Mouse (Mus musculus) olfactory bulb, adult 2 months (tissue): ENCODE measurements around the gene Gm19935. TPM values are rescaled to one million over a fixed set of nuclear protein-coding genes. Genes with fewer than 3 reads are reported as not detected.

ENCODE experiments used
- H3K27ac ChIP-seq: fragments of 200-500 bp; 2 replicates; pipeline ENCODE4 v1.5.1; 2012; ENCODE audit warnings: low read depth, low read length; ENCODE audit not compliant: insufficient read depth
- H3K4me1 ChIP-seq: fragments of 200-500 bp; 2 replicates; pipeline ENCODE4 v1.6.1; 2012; ENCODE audit warnings: low read length; ENCODE audit not compliant: control insufficient read depth, insufficient read depth
- H3K4me3 ChIP-seq: fragments of 200-500 bp; 2 replicates; pipeline ENCODE4 v1.5.1; 2012; ENCODE audit warnings: mild to moderate bottlenecking, low read depth, low read length, moderate library complexity; ENCODE audit not compliant: insufficient read depth
- CTCF ChIP-seq: fragments of 200-500 bp; IDR thresholded peaks from 2 replicates; pipeline ENCODE4 v1.5.1; 2012; ENCODE audit warnings: low read depth, mild to moderate bottlenecking, low read length, moderate library complexity; ENCODE audit not compliant: insufficient read depth
- POLR2A ChIP-seq: fragments of 200-500 bp; IDR thresholded peaks from 2 replicates; pipeline ENCODE4 v1.6.1; 2012; ENCODE audit warnings: mild to moderate bottlenecking, low read depth, low read length, moderate library complexity; ENCODE audit not compliant: insufficient read depth
- WGBS: fragments of 180-500 bp; shearing (Covaris S2); methylation state at CpG from one replicate; pipeline ENCODE4 v1.1.7; 2018; 5-methylcytosine and 5-hydroxymethylcytosine counted together
- polyA plus RNA-seq: library from polyadenylated mRNA; stranded (reverse); fragments of >200 nt; gene quantifications from 2 replicates; pipeline ENCODE4 v1.2.4, GENCODE M21; 2012; ENCODE audit warnings: low replicate concordance; ENCODE audit not compliant: missing spikeins, insufficient read depth, insufficient read length

Gene Gm19935
- polyA plus RNA-seq, 1 experiment = not detected

DNA sequence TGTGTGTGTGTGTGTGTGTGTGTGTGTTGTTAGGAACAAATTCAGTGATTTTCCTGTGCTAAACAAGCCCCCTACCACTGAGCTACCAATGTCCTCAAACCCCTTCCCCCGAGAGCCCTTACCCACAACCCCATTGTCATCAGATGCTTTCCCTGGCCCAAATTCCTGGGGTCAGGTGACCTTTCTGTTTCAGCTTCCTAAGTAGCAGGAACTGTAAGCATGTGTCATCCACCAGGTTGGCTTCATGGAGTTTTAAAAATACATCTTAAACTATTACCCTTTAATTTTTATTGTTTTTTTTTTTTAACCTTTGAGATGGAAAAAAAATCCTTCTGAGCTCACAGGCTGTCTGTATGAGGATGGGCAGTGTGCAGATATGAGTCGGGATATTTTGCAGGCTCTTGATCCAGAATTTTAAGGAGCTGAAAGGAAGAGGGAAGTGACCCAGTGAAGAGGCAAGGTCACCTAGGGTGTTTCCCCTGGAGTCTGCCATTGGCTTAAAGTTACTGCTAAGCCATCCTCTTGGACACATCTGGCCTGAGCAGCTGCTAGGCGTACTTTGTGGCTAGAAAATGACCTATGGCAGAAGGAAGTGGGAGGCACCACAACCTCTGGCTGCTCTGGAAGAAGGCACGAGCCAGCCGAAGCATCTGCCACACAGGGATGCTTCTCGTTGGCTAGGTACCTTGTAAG, 16.6 kb upstream of the Gm19935 start:
- WGBS = 92% methylated on average over 6 of the region's 6 CpGs
- TF ChIP-seq POLR2A = no peak
- no peak for TF ChIP-seq CTCF

GRCm38 (mm10) chr8:90832576-90833289, 15.5 kb upstream of the Gm19935 start:
- WGBS = 67% methylated on average over 5 of the region's 5 CpGs
- Histone ChIP-seq H3K27ac (no peak overlapping the region), H3K4me1 (peaks cover 13% of the 10 kb centered on the region), H3K4me3 (no peak overlapping the region)
- TF ChIP-seq POLR2A = no peak
- TF ChIP-seq CTCF = no peak

More for the DNA sequence above, 16.6 kb upstream of the Gm19935 start:
- H3K4me1 ChIP-seq = 0 out of 2 replicates have a peak, but pooled peaks cover 9% of the 10 kb centered on the region
- no peak overlapping the region for H3K27ac ChIP-seq
- no peak overlapping the region for H3K4me3 ChIP-seq

GRCm38 (mm10) chr8:90830980-90831379, 13.8 kb upstream of the Gm19935 start:
- H3K4me1 ChIP-seq = peaks cover 13% of the 10 kb centered on the region
- TF ChIP-seq POLR2A (no peak), CTCF (no peak)
- H3K4me3 ChIP-seq = no peak overlapping the region
- WGBS = 71% methylated on average over 8 of the region's 8 CpGs
- H3K27ac ChIP-seq = no peak overlapping the region

GRCm38 (mm10) chr8:90829825-90830224, 12.6 kb upstream of the Gm19935 start:
- Histone ChIP-seq H3K27ac (no peak overlapping the region), H3K4me3 (no peak overlapping the region), H3K4me1 (peaks cover 13% of the 10 kb centered on the region)
- 83% methylated on average over 1 of the region's 1 CpGs for WGBS
- TF ChIP-seq CTCF (no peak), POLR2A (no peak)

DNA sequence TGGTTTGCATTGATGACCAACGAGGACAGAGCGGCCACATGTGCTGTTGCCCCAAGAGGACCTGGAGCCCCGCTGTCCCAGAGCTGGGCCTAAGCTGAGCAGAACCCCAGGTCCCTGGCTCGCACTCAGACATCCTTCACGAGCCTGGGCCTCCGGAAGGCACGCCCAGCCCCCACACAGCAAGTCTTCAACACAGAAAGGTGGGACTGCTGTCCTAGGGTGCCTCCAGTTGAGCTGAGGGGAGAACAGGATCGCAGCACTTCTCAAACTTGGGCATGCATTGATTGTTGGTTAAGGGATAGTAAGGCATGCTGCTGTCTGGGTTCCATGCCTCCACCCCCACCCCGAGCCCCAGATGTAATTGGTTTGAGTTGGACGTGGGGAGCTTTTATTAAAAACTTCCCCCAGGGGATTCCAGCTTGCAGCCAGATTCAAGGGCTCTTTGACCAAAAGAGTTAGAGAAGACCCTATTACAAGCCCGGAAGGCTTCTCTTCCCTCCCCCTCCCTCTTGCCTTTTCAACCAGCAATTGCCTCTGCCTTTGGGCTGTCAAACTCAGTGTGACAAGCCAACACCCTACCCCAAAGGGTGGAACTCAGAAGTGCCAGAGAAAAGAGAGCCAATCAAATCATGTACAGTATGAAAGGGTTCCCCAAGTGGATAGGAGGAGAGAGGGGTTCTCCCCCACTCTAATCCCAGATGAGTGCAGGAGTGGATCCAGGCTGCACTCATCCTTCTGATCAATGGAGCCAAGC, 12.0 kb upstream of the Gm19935 start:
- H3K4me3 ChIP-seq = peak overlapping the region; percentile 62
- H3K27ac ChIP-seq = peak overlapping the region; percentile 9
- no peak for TF ChIP-seq POLR2A
- no peak for TF ChIP-seq CTCF
- WGBS = 2% methylated on average over 11 of the region's 11 CpGs
- H3K4me1 ChIP-seq = peaks cover 13% of the 10 kb centered on the region

DNA sequence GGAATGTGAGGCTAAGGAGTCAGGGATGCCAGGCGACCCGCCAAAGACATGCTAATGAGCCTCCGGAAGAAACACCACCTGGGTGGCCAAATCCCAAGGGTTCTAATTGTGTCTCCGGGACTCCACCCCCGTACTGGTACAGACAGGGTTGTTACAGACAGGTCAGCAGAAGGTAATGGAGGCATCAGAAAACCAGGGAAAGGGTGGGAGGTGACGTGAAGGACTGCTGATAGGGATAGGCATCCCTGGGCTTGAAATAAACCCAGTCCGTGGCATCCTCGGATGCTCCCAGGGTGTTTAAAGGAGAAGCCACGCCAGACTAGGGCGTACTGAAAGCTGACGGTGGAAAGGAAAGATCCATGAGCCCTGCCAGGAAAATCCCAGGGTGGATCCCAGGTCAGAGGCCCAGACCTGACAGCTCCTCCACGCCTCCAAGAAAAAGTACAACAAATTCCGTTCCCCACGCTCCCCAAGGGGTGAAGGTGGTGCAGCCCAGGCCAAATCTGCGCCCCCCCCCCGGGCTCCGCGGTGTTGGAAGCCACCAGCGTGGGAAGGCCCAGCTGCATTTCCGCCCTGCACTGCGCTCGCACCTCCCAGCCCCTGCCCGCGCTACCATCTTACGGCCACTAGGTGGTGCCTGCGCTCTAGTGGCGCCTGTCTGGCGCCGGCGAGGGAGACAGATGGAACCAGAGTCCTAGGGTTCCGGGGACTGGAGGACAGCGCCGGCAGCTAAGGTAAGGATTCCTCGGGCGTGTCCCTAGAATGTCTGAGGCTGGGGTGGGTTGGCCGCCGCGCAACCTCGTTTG, 11.2 kb upstream of the Gm19935 start, which contains the start of gene Chd9:
Chd9 (plus strand) TSS at position 172 of the 806 bp plus-strand sequence.
- peak within 1 kb of the TSS; percentile 62 for H3K4me3 ChIP-seq
- TF ChIP-seq POLR2A = no peak
- TF ChIP-seq CTCF = peak; percentile 94
- WGBS = under 1% methylated on average over 39 of the region's 39 CpGs
- peaks cover 13% of the 10 kb centered on the region for H3K4me1 ChIP-seq
- peak within 1 kb of the TSS; percentile 81 for H3K27ac ChIP-seq

DNA sequence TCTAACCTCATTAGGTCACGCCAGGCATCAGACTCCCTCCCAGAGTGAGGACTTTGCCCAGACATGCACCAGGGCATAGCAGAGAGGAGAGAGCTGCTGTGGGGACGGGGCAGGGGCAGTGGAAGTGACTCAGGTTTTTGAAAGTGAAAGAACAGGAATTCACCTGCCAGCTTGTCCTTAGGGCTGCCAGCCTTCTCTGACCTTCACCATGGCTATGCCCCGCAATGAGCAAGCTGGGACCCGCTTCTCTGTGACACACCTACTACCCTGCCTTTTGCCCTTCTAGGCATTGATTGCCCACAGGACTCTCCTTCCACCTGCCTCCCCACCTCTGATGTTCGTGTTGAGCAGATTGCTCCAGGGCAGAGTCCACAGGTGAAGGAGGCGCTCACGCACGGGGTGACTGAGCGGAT, 8.3 kb upstream of the Gm19935 start:
- H3K4me3 ChIP-seq = no peak overlapping the region
- TF ChIP-seq POLR2A (no peak), CTCF (no peak)
- H3K27ac ChIP-seq = no peak overlapping the region
- H3K4me1 ChIP-seq = peaks cover 10% of the 10 kb centered on the region
- 94% methylated on average over 9 of the region's 9 CpGs for WGBS

GRCm38 (mm10) chr8:90822443-90822842, 5.2 kb upstream of the Gm19935 start:
- no peak for TF ChIP-seq CTCF
- TF ChIP-seq POLR2A = no peak
- Histone ChIP-seq H3K27ac (no peak overlapping the region), H3K4me1 (no peaks in the 10 kb centered on the region), H3K4me3 (no peak overlapping the region)
- WGBS = 63% methylated on average over 11 of the region's 11 CpGs
